Mouse (Mus musculus) forebrain, embryonic 15.5 days (tissue): ENCODE results near the gene Ggt7. TPM values are rescaled to one million over a fixed set of nuclear protein-coding genes. Genes with fewer than 3 reads are reported as not detected.

Experiments
- ATAC-seq: fragments of 200-750 bp; cut with Nextera tagmentation; replicated peaks from 2 replicates; pipeline ENCODE4 v1.8.0; 2017; ENCODE audit warnings: mild to moderate bottlenecking, moderate TSS enrichment, moderate library complexity
- H3K27ac ChIP-seq: fragments of 300-500 bp; sonication (generic); replicated peaks from 2 replicates; pipeline ENCODE4 v1.5.1; 2015; ENCODE audit warnings: mild to moderate bottlenecking, inconsistent platforms
- H3K27me3 ChIP-seq: fragments of 300-500 bp; sonication (generic); 2 replicates; pipeline ENCODE4 v1.6.1; 2015; ENCODE audit warnings: inconsistent platforms
- H3K36me3 ChIP-seq: fragments of 300-500 bp; sonication (generic); 2 replicates; pipeline ENCODE4 v1.6.1; 2015; ENCODE audit warnings: mild to moderate bottlenecking, inconsistent platforms
- H3K4me1 ChIP-seq: fragments of 300-500 bp; sonication (generic); 2 replicates; pipeline ENCODE4 v1.6.1; 2015; ENCODE audit warnings: inconsistent platforms
- H3K4me2 ChIP-seq: fragments of 300-500 bp; sonication (generic); replicated peaks from 2 replicates; pipeline ENCODE4 v1.6.1; 2015; ENCODE audit warnings: mild to moderate bottlenecking, inconsistent platforms
- H3K4me3 ChIP-seq: fragments of 300-500 bp; sonication (generic); 2 replicates; pipeline ENCODE4 v1.5.1; 2015; ENCODE audit warnings: mild to moderate bottlenecking, inconsistent platforms
- H3K9ac ChIP-seq: fragments of 300-500 bp; sonication (generic); replicated peaks from 2 replicates; pipeline ENCODE4 v1.6.1; 2015; ENCODE audit warnings: mild to moderate bottlenecking, inconsistent platforms
- H3K9me3 ChIP-seq: fragments of 300-500 bp; sonication (generic); 2 replicates; pipeline ENCODE4 v1.6.1; 2016; ENCODE audit warnings: inconsistent platforms
- WGBS: fragments of 180-500 bp; shearing (Covaris S2); methylation state at CpG from one replicate; pipeline ENCODE4 v1.1.7; 2015; ENCODE audit warnings: mixed read lengths; 5-methylcytosine and 5-hydroxymethylcytosine counted together
- polyA plus RNA-seq: library from polyadenylated mRNA; unstranded; fragments of >200 nt; fragmentation: Nextera tagmentation; extraction: Ambion mirVana; gene quantifications from 2 replicates; pipeline ENCODE4 v1.2.1, GENCODE M21; 2015

Ggt7 gene
- polyA plus RNA-seq, 1 experiment from 2014 or later: 51.6 TPM

- Histone ChIP-seq H3K9me3 (no peaks in the 10 kb centered on the region), H3K4me3 (no peak overlapping the region), H3K9ac (no peak overlapping the region), H3K36me3 (no peaks in the 10 kb centered on the region), H3K27me3 (no peaks in the 10 kb centered on the region), H3K27ac (no peak overlapping the region), H3K4me1 (no peaks in the 10 kb centered on the region), H3K4me2 (no peak overlapping the region)
- WGBS: 87% methylated on average over 5 of the region's 5 CpGs
- no peak for ATAC-seq
Measured at GRCm38 (mm10) chr2:155537761-155538462, 19.9 kb upstream of the Ggt7 start.

- no peaks in the 10 kb centered on the region for H3K27me3 ChIP-seq
- no peaks in the 10 kb centered on the region for H3K9me3 ChIP-seq
- no peak overlapping the region for H3K27ac ChIP-seq
- no peaks in the 10 kb centered on the region for H3K4me1 ChIP-seq
- H3K4me3 ChIP-seq: no peak overlapping the region
- H3K36me3 ChIP-seq: no peaks in the 10 kb centered on the region
- ATAC-seq: no peak
- H3K4me2 ChIP-seq: no peak overlapping the region
- no peak overlapping the region for H3K9ac ChIP-seq
Measured at GRCm38 (mm10) chr2:155536292-155536691, 18.3 kb upstream of the Ggt7 start.

- no peaks in the 10 kb centered on the region for H3K9me3 ChIP-seq
- ATAC-seq: no peak
- H3K4me3 ChIP-seq: no peak overlapping the region
- H3K27me3 ChIP-seq: no peaks in the 10 kb centered on the region
- H3K36me3 ChIP-seq: no peaks in the 10 kb centered on the region
- H3K4me2 ChIP-seq: no peak overlapping the region
- no peak overlapping the region for H3K27ac ChIP-seq
- no peak overlapping the region for H3K9ac ChIP-seq
- WGBS: 88% methylated on average over 5 of the region's 5 CpGs
- no peaks in the 10 kb centered on the region for H3K4me1 ChIP-seq
Measured at GRCm38 (mm10) chr2:155527367-155527766, 9.3 kb upstream of the Ggt7 start.

DNA sequence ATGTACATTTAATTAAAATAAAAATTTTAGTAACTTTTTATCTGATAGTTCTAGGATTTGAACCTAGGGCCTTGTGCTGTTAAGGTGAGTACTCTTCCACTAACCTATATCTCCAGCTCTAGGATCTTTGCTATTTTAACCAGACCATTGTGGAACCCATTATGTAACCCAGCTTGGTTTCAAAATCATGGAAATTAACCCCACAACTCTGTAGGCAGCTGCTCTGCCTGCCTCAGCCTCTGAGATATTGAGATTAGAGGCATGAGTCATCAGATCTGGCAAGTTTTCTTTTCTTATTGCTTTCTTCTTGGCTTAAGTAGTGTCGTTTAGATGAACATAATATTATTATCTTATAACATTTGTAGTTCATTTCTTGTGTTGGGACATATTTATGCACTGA lies 6.3 kb upstream of the Ggt7 start:
- WGBS: 77% methylated on average over 1 of the region's 1 CpGs
- Histone ChIP-seq H3K36me3 (no peaks in the 10 kb centered on the region), H3K4me3 (no peak overlapping the region), H3K4me1 (no peaks in the 10 kb centered on the region), H3K27me3 (no peaks in the 10 kb centered on the region), H3K4me2 (no peak overlapping the region), H3K27ac (no peak overlapping the region), H3K9me3 (no peaks in the 10 kb centered on the region), H3K9ac (no peak overlapping the region)
- no peak for ATAC-seq

DNA sequence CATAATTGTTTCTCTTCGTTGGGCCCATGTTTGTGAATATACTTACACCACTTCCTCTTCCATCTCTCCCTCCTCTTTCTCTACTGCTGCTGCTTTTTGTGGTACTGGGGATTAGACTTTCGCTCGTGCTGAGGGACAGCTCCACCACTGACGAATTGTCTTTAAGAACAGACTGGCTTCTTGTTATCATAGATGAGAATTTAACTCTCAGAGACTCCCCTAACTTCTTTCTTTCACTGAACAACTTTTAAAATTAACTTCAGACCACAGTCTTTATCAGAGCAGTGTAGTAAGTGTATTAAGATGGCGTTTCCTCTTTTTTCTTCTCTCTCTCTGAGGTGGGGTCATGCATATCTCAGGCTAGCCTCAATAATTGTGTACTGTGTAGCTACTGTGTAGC lies 5.7 kb upstream of the Ggt7 start:
- Histone ChIP-seq H3K27ac (no peak overlapping the region), H3K9ac (no peak overlapping the region), H3K36me3 (no peaks in the 10 kb centered on the region), H3K4me3 (no peak overlapping the region), H3K9me3 (no peaks in the 10 kb centered on the region), H3K4me1 (peaks cover 4% of the 10 kb centered on the region), H3K4me2 (no peak overlapping the region), H3K27me3 (no peaks in the 10 kb centered on the region)
- no peak for ATAC-seq
- WGBS: 66% methylated on average over 5 of the region's 5 CpGs

DNA sequence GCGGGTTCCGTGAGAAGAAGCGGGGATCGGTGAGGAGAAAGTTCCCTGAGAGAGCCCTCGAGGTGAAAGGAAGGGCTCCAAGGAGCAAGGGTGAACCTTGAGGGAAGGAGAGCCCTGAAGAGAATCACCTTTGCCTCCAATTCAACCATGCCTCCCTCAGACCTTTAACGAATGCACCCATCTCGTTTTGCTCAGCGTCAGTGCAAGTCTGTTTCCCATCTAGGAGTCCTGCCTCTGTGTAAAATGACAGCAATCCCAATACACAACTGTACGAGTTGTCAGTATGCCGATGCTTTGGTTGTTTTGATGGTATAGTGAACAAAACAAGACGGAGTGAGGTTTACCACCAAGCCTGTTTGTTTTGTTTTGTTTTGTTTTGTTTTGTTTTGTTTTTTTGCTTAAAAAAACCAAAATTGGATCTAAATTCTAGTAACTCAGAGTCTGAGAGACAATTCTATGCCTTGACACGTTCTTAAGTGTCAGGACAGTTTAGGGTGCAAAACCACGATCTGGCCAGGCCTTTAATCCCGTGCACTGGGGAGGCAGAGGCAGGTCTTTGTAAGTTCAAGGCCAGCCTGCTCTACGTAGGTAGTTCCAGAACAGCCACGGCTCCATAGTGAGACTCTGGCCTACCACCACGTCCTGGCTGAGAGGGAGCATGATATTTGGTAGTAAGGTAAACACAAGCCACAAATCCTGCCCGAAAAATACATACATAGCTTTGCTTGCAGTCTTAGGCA lies 664 bp upstream of the Ggt7 start:
- ATAC-seq: no peak
- Histone ChIP-seq H3K4me2 (peak overlapping the region; percentile 67), H3K27me3 (no peaks in the 10 kb centered on the region), H3K27ac (peak overlapping the region; percentile 80; the same call in 1 of the 2 replicates), H3K4me1 (peaks cover 20% of the 10 kb centered on the region), H3K4me3 (peak overlapping the region; percentile 82), H3K9ac (peak overlapping the region; percentile 67), H3K36me3 (no peaks in the 10 kb centered on the region), H3K9me3 (no peaks in the 10 kb centered on the region)
- WGBS: 23% methylated on average over 18 of the region's 18 CpGs

DNA sequence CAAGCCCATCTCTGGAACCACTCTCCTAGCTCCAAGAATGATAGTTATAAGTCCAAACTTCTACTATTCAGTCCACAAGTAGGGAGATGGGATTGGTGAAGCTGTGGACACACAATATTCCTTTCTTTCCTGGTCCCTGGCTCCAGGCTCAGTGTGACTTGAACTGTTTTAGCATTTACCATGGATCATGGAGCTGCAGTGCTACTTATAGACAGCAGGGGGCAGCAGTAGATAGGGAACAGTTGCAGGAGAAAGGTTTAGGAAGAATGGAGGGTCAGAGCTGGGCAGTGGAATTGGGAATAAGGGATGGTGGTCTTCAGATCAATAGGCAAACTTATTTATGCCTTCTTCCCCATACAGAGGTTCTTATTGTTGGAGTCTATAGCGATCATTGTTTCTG lies 2.1 kb downstream of the Ggt7 start:
- no peak overlapping the region for H3K27ac ChIP-seq
- no peak overlapping the region for H3K4me2 ChIP-seq
- H3K4me1 ChIP-seq: peaks cover 35% of the 10 kb centered on the region
- H3K9me3 ChIP-seq: no peaks in the 10 kb centered on the region
- no peaks in the 10 kb centered on the region for H3K36me3 ChIP-seq
- H3K9ac ChIP-seq: no peak overlapping the region
- no peak for ATAC-seq
- 4% methylated on average over 1 of the region's 1 CpGs for WGBS
- H3K27me3 ChIP-seq: no peaks in the 10 kb centered on the region
- no peak overlapping the region for H3K4me3 ChIP-seq

- Histone ChIP-seq H3K36me3 (no peaks in the 10 kb centered on the region), H3K27ac (peak overlapping the region; percentile 71), H3K9ac (peak overlapping the region; percentile 91), H3K27me3 (no peaks in the 10 kb centered on the region), H3K4me1 (peaks cover 35% of the 10 kb centered on the region), H3K4me3 (peak overlapping the region; percentile 68), H3K9me3 (no peaks in the 10 kb centered on the region), H3K4me2 (peak overlapping the region; percentile 77)
- 1% methylated on average over 23 of the region's 23 CpGs for WGBS
- peak; percentile 38 for ATAC-seq
Measured at GRCm38 (mm10) chr2:155514666-155515065, 3.4 kb downstream of the Ggt7 start.

DNA sequence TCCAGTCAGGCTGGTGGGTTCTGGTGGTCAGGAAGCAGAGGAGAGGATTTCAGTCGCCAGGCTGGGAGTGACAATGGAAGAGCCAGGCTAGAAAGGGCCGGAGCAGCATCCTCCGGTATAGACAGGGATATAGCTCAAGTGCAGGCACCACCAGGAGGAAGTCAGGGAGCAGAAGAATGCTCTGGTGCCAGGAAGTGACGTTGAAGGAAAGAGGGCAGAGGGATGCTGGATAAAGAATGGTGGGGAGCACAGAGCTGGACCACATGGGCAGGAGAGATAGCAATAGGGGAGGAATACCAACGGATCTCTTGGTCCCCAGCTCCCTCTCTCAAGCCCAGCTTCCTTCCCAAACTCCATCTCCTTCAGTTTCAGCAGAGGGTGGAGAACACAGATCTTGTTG lies 4.5 kb downstream of the Ggt7 start:
- Histone ChIP-seq H3K4me3 (peak overlapping the region; percentile 68), H3K27me3 (no peaks in the 10 kb centered on the region), H3K27ac (no peak overlapping the region), H3K36me3 (no peaks in the 10 kb centered on the region), H3K9me3 (no peaks in the 10 kb centered on the region), H3K4me2 (peak overlapping the region; percentile 77), H3K9ac (peak overlapping the region; percentile 91), H3K4me1 (peaks cover 30% of the 10 kb centered on the region)
- ATAC-seq: no peak
- 60% methylated on average over 5 of the region's 5 CpGs for WGBS

DNA sequence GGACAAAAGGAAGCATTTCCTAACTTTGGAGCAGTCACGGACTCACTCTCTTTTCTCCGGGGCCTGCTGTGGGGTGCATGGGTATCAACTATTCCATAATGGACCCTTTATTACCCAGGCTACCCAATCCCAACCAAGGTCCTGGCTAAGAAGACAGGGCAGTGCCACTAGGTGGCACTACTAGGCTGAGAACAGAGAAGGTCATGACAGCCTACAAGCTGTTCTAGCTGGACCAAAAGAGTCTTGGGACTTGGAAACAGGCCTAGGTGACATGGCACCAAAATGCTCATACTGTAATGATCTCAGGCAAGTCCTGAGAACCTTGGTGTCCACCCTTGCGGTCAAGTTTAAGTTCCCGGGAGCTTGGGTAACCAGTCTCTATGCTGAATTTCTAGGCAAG lies 5.6 kb downstream of the Ggt7 start:
- Histone ChIP-seq H3K27me3 (no peaks in the 10 kb centered on the region), H3K4me3 (no peak overlapping the region), H3K9me3 (no peaks in the 10 kb centered on the region), H3K36me3 (no peaks in the 10 kb centered on the region), H3K4me1 (peaks cover 38% of the 10 kb centered on the region), H3K4me2 (no peak overlapping the region), H3K27ac (no peak overlapping the region), H3K9ac (no peak overlapping the region)
- WGBS: 57% methylated on average over 4 of the region's 4 CpGs
- ATAC-seq: no peak

DNA sequence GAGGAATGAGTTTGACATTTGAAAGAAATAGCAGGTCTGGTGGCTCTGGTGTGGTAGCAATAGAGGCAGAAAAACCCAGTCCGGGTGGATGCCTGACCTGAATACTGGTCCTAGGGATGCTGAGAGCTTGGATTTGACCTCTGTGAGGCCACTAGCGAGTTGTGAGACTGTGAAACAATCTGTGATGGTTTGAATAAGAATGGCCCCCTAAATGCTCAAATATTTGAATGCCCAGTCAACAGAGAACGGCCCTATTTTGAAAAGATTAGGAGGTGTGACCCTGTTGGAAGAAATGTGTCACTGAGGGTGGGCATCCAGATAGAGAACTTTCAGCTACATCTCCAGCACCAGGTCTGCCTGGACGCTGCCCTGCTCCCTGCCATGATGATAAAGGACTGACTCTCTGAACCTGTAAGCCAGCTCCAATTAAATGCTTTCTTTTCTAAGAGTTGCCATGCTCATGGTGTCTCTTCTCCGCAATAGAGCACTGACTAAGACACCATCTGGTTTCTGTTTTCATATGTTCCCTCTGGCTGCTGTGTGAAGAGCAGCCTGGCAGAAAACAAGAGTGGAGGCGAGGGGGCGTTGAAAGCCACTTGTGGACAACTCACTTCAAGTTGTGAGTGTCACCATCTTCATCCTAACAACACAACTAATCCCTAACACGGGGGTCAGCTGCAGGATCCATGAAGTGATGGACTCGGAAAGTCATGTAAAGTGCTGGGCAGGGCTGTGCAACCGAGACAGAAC lies 10.1 kb downstream of the Ggt7 start:
- Histone ChIP-seq H3K4me3 (no peak overlapping the region), H3K36me3 (peaks cover 12% of the 10 kb centered on the region), H3K9me3 (no peaks in the 10 kb centered on the region), H3K9ac (no peak overlapping the region), H3K4me2 (no peak overlapping the region), H3K27me3 (no peaks in the 10 kb centered on the region), H3K4me1 (peaks cover 26% of the 10 kb centered on the region), H3K27ac (no peak overlapping the region)
- WGBS: 69% methylated on average over 10 of the region's 10 CpGs
- no peak for ATAC-seq

- WGBS: 96% methylated on average over 9 of the region's 9 CpGs
- peaks cover 19% of the 10 kb centered on the region for H3K4me1 ChIP-seq
- no peaks in the 10 kb centered on the region for H3K27me3 ChIP-seq
- H3K9ac ChIP-seq: no peak overlapping the region
- no peaks in the 10 kb centered on the region for H3K9me3 ChIP-seq
- no peak overlapping the region for H3K27ac ChIP-seq
- no peak for ATAC-seq
- H3K4me2 ChIP-seq: no peak overlapping the region
- H3K36me3 ChIP-seq: peaks cover 24% of the 10 kb centered on the region
- H3K4me3 ChIP-seq: no peak overlapping the region
Measured at GRCm38 (mm10) chr2:155505811-155506210, 12.2 kb downstream of the Ggt7 start.
